Mouse (Mus musculus) brain, embryonic 14.5 days (tissue): ENCODE measurements at regions not wholly inside any gene's neighbourhood (a gene's known extent, or its start where the extent isn't known, plus 50 kb on each side); places are given as distances from the start of the nearest gene placed in this dataset.

Experiments
- CTCF ChIP-seq: fragments of 200-500 bp; IDR thresholded peaks from 2 replicates; pipeline ENCODE4 v1.5.1; 2012; ENCODE audit warnings: inconsistent platforms, mild to moderate bottlenecking, moderate library complexity, borderline replicate concordance; ENCODE audit not compliant: insufficient read depth, insufficient read length; ENCODE audit errors: extremely low read depth
- POLR2A ChIP-seq: fragments of 200-500 bp; IDR thresholded peaks from 2 replicates; pipeline ENCODE4 v1.6.1; 2012; ENCODE audit warnings: mild to moderate bottlenecking, inconsistent platforms, borderline replicate concordance; ENCODE audit not compliant: poor library complexity, insufficient read depth, insufficient read length, severe bottlenecking; ENCODE audit errors: extremely low read depth

GRCm38 (mm10) chr1:186245723-186246440 lies 128.8 kb upstream of the Lyplal1 start:
- no peak for TF ChIP-seq CTCF
- TF ChIP-seq POLR2A: no peak
